Mouse (Mus musculus): Measurements from ENCODE around the gene Atf2.

- TF ChIP-seq CTCF (IDR thresholded peaks at IDR 0.05) (no peak), EP300 (IDR thresholded peaks at IDR 0.05) (no peak)
Measured at GRCm38 (mm10) chr2:73788395-73788794, 104.0 kb downstream of the Atf2 start.
